Mouse (Mus musculus) ES-CJ7 (cell line): ENCODE measurements around the gene Ggct.
A peak's percentile ranks its signal among the peaks of the same experiment; 100 is the strongest.

Experiments
- DNase-seq: peaks from one replicate; pipeline ENCODE4 v3.0.0; 2011; ENCODE audit warnings: low read depth, low spot score

The Ggct gene

DNA sequence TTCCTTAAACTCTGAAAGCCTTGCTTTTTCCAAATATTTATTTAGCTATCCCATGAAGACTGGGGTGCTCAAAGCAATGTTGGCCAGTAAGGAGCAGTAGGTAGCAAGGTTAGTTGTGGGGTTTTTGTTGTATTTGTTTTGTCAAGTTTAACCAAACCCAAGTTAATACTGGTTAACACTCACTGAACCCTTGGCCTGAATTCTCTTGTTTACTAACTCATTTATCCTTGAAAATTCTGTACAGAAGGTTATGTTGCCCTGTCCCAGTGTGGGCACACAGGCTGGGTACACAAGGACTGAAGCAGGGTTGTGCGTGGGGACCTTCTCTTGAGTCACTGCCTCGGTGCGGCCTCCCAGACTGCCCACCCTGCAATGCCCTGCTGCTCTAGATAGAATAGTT, 3.6 kb upstream of the Ggct start:
- DNase-seq: no peak

DNA sequence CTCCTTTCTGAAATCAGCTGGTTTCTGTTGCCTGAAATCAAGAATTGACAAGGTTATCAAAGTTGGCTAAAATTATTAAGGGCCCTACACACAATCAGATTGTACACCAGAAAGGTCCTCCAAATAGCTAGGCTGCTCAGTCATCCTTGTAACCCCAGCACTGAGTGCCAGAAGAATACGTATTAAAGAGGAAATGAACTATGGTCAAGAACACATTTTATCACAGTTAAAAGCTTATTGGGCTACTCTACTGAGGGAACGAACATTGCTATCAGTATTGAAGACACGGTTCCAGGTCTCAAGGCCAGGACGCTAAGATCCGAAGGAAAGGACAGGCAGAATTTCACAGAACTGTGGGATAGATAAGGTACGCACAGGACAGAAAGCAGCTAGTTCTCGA, 609 bp downstream of the Ggct start:
- DNase-seq: no peak

DNA sequence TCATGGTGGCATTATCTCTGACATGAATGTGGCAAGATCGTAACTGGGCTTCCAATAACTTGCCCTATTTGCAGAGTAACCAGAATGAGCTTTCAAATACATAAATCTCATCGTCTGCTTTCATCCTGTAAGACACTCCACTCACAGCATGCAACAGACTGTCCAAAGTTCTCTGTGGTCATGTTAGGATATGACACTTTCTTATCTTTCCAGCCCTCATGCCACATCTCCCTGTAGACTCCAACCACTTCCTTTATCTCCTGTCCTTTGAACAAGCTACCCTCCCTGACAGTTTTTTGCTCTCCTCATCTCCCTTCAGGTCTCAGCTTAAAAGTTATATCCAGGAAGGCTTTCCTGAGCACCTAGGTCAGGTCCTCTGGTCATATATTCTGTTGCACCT, 1.6 kb downstream of the Ggct start:
- DNase-seq: no peak

DNA sequence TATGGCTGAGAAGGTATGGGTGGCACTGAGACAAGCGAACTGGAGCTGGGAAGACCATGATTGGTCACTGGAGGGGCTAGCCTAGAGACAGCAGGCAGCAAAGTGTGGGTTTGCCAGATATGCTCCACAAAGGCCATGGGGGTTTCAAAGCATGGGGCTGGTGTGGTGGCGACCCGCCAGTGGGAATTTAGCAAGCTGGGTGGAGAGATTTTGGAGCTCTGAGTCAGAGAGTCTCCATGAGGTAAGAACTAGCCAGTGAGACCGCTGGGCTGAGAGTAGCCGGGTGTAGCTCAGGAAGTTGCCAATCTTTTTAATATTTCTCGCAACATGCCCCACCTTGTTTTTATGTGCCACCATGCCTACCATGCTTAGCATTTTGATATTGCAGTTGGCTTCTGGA, 4.6 kb downstream of the Ggct start:
- DNase-seq: no peak

DNA sequence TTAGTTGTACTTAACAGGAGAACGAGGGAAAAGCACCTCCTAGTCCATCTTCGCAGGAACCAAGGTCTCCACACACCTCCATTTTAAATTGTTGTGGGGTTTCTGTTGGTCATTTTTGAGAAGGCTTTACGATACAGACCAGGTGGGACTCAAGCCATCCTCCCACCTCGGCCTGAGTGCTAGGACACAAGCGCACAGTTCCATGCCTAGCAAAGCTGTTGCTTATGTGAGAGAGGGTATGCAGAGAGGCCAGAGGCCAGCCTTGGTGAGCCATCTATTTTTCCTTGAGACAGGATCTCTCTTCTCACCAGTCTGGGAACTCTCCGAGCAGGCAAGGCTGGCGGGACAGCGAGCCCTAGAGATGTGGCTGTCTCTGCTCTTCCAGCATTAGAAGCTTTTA, 8.7 kb downstream of the Ggct start:
- DNase-seq: no peak

DNA sequence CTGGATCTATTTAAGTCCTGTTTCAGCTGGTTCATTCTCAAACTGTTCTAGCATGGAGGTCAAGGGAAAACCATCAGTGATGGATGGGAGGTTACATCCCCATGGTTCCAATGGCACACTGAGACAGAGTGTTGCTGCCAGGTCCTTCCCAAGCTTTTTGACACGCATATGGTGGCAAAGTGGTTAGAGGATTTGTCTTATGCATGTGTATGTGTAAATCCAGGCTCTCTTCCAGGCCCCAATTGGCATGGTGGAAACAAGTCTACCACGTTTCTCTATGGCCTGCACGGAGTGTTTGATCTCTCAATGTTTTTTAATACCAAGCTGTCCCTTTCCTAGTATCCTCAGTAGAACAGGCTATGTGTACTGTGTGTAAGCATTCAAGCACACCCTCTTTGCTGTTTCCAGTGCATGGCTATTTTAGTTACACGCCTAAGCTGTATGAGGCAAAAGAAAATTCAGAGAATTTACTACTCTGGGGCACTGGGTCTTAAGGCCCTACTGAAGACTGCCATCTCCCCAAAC, 9.2 kb downstream of the Ggct start:
- DNase-seq: no peak

DNA sequence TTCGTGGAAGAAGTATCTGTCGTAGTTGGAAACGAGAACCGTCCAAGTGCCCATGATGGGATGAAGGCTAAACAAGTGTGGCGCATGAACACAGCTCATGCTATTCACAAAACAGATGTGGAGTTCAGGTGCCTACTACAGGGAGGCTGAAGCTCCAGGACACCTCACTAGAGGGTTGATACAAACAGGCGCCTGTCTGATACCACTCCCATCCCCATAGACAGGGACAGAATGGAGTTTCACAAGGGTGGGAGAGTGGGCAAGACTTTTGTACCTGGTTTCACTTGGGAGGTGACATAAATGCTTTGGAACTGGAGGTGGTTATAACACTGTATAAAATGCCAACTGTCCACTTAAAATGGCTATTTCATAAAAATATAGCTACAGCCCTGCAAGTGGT, 13.3 kb downstream of the Ggct start:
- no peak for DNase-seq

DNA sequence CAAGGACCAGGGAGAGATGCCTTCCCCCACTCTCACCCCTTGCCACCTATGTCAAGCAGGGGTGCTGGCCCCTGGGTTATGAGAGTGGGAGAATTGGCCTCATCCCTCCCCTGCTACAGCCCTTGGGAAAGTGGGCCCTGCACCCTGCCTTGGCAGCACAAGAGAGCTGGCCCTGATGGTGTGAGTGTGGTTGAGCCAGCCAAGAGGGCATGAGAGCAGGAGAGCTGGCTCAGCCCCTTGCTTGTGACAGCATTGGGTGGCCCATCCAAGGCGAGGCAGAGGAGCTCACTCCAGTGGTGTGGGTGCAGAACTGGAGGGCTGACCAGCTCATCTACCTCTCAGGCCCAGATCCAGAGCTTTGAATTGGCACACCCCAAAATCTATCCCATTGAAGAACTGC, 17.1 kb downstream of the Ggct start:
- DNase-seq: no peak

DNA sequence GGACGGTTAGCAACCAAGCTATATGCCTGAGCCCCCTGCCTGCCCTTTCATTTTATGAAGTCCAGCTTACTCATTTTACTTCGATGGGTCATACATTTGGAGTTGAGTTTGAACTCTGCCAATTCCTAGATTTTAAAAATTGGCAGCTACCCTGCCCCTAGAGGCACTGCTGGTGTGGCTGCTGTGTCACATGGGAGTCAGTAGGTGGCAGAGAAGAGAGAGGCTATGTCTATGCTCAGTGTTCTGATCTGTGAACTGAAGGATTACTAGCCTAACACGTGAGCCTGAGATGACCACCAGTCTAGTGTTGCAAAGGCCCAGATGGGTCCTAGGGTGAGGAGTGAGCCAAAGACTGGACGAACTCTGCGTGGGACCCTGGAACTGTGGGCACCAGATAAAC, 18.2 kb downstream of the Ggct start:
- peak; percentile 49 for DNase-seq

DNA sequence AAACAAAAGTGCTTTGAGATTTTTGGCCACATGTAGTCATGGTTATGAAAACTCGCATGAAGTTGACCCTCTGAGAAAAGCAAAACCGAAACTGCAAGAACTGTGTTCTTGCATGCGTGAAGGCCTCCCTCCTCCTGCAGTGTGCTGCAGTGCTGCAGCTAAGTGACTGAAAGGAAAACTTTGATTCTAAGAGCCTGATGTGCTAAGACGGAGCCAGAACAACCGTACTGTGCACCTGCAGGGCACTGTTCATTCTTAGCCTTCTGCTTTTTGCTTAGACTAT, 19.9 kb downstream of the Ggct start:
- no peak for DNase-seq

DNA sequence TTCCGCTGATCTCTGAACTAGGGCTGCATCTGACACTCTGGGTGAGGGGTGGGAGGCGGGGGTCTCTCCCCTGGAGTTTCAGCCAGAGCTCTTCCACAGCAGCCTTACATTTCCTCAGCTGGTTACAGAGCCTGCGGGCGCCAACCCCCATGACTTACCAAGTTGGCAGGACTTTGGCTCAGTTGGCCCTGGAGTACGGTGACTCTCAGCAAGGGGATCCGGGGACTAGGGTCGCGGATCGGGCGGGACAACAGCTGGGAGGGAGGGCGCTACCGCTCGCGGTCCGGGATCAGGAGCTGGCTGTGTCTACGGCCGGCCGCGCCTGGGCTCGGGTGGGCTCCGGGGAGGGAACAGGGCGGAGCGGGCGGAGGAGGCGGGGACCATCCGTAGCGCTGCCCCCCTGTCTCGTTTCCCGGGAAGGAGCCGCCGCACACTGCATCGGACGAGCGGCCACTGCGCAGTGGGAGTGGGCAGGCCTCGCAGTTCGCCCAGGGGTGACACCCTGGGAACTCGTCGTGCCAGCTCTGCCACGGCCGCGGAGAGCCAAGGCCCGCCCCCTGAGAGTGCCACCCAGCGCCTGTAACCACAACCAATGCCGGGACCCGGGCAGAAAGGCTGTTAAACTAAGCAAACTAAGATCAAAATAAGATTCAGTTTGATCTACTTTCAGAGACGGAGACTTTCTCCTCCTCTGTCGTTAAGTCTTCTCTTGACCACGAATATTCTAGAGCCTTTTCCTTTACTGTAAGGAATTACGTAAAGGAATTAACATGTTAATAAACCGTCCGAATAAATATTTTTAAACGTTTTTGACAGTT, 20.4 kb downstream of the Ggct start, which contains the start of gene Nod1:
TSS of gene Nod1 (minus strand) at position 502 of the 818 bp plus-strand sequence.
- DNase-seq: peak; percentile 22

DNA sequence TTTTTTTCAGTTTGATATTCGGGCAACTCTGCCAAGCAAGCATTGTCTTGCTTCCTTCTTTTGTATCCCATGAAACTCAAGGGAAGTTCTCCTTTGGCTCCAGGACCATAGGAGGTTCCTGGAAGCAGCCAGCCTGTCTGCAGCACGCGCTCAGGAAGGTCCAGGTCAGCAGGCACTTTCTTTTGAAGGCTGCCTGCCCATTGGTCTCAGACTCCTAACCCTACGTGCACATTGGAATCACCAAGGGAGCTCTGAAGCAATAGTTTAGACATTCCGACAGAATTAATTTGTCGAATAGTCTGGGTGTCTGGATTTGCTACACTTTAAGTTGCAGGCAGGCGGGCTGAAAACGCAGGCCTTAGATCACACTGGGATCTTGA, 21.0 kb downstream of the Ggct start:
- DNase-seq: no peak

DNA sequence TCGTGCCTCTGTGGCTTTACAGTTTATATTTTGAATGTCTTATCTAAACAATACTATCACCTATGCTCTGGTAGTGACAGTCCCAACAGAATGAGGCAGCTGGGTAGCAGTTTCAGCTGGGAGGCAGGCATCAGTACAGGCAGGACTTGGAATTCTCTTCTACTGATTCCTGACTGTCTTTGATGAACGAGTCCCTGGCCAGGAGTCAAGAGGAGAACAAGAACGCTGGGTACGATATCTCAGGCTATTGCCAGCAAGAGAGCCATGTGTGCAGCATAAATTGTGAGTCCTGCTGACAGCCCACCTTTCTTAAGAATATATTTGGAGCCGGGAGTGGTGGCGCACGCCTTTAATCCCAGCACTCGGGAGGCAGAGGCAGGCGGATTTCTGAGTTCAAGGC, 22.2 kb downstream of the Ggct start:
- no peak for DNase-seq

DNA sequence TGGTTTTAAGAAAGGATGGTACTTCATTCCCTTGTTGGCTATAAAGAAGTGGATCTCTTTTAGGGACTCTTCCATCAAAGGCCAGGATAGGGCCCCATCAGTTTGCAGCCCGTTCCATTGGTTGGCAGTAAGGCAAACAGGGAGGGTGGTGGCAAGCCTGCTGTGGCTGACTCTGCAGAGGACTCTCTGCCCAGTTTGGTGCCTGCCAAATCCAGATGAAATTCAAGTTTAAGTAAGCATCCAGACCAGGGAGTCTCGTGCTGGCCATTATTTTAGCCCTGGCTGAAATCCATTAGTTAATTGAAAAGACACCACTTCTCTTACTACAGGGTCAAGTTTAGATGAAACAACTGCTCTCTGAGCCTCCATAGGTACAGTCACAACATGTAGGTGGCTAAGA, 22.9 kb downstream of the Ggct start:
- DNase-seq: no peak

DNA sequence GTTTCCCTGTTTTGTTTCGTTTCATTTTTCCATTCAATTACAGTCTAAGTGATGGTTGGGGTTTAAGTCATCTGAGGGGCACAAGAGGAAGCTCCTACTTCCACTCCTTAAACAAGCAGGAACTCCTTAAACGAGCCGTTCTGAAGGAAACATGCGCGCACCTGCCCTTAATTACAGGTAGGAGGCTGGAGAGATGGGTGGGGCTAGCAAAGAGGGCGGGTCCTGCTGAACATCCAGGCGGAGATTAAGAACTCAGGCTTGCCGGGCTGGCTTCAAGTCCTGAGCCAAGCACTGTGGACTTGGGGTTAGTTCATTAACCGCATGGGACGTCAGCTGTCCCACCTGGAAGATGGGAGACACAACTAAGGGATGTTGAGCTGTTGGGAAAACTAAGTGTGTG, 25.2 kb downstream of the Ggct start:
- peak; percentile 46 for DNase-seq

DNA sequence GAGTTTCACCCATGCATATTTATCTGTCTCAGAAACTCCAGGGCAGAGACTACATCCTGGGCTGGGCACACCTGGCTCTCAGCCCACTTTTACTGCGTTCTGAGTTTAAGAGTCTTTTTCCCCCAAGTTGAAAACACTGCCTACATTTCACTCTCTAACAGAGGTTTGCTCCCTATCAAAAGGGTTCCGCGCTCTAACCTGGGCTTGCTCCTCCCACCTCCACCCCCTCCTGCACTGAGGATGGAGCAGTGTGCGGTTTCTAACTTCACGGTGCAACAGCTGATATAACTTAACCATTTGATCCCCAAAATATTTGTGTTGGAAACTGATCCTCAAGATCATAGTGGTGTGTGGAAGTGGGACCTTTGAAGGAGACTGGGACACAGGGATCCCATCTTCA, 27.5 kb downstream of the Ggct start:
- DNase-seq: no peak

DNA sequence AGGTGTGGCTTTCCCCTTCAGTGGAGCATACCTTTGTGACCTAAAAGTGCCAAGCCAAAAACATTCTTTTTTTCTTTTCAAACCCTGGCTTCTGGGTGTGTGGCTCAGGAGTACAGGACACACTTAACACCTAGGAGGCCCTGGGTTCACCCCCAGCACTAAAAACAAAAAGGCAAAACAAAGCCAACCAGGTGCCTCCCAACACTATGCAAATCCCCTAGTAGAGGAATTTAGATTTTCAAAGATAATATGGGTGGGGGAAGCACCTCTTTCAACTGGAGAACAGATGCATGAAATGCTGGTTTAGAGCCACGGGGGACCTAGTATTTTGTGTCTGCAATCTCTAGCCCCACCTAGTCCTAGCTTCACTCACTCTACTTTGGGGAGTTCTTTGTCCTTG, 28.0 kb downstream of the Ggct start:
- peak; percentile 40 for DNase-seq

DNA sequence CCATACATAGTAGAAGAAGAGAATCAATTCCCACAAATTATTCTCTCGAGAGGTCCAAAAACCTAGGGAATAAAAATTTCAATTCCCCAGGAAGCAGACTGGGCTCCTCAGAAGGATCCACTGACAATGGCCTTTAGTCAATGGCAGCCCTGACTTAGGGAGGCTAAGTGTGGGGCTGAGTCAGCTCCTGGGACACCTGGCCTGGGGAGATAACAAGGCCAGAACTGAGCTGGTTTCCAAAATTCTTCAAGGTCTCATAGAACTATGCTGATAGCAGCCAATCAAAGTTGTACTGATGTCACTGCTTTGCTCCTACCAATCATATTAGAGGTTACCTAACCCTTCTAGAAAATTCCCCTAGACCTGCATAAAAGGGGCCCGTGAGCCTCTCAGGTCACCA, 29.2 kb downstream of the Ggct start:
- no peak for DNase-seq

DNA sequence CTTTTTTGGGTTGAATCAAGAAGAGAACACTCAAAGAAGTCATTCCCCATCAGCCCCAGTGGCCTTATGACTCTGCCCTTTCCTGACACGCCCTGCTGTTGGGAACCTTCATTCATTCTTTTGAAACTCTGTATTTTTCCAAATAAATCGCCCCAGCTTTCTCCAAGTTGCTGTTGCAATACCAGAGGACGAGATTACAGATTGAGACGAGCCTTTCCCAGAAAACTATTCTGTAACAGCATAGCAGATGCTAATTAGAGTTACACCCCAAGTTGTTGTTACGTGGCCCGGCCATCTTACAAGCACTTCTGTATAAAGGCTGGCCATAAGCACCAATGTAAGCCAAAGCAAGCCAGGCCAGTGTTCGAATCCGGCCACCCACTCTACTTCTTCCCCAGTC, 35.1 kb downstream of the Ggct start:
- DNase-seq: no peak

DNA sequence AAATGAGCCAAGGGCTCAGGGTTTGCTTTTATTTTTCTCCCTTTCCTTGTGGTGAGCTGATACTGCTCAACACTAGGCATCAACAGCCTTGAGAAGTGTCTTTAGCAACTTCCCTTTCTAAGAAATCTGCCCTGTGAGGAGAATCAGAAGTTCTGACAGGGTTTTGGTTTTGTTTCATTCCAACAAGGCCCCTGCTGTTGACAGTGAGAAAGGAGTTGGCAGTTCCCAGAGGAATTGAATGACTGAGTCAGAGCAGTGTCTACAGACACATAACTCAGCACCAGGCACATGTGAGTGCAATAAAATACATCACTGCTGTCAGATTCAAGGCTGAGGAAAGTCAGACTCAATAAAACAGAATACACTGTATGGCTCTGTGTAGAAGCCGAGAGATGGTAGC, 36.3 kb downstream of the Ggct start:
- DNase-seq: no peak

DNA sequence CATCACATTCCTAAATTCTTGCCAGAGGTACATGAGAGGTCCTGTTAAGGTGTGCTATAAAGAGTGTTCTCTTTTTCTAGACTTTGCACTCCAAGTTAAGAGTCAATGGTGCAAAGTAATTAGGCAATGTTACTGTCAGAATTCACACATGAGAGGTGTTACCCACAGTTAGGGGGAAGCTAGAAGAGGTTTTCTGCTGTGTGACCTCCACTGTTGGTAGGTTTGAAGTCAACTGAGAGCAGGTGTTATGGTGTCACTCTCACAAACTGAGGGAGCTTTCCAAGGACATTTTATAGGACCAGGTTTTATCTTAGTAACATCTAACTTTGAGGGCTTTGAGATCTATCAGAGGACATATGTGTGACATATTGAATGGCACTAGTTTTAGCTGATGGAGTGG, 36.8 kb downstream of the Ggct start:
- DNase-seq: no peak

DNA sequence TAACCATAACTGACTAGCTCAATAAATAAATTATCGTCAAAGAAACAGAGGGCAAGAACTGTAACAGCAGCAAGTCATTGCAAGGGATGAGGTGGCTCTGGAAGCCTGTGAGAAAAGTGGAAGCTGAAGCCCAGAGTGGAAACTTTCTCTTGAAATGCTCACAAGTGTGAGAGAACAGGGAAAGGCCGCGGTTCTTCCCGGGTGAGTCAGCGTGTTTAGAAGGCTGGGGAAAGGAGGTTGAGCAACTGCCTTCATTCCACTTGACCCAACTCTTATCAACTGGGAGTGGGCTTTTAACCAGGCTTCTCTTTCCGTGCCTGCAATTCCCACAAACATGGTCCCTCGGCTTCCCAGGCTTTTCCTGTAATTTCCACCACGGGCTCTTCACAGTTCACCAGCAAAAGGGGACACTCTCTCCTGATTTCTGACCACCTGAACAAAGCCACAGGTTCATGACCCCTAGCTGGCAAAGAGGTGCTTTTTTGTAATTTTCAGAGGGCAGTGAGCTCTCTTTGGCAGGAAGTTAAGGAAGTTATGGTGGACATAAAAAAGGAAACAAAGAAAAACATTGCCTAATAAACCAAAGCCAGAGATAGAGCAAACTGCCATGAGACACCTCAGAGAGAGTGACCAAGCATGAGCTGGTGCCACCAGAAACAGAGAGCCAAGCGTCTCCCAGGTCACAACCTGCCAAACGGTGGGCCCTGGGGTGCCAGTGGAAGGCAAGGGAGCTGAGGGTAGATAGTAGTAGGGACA, 37.9 kb downstream of the Ggct start:
- no peak for DNase-seq

DNA sequence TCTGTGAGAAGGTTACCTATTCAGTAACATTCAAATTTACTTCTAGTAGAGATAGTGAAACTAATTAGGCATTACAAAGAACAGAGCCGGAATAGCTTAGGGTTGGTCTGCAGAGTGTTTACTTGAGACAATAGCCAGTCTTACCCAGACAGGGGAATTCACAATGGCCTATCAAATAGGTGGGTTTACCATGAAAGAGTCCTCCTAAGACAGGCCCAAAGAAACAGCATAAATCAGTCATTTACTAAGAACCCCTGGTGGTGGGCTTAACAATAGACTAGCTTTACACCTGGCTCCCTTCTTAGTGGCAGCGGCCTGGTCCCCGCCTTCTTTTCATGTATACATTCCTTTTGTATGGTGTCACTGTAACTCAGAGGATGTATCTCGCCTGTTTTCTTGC, 39.4 kb downstream of the Ggct start:
- DNase-seq: peak; percentile 87
